Mouse (Mus musculus) forelimb bud, embryonic 11.5 days (tissue): ENCODE results near the gene Tmbim6.
A peak's percentile ranks its signal among the peaks of the same experiment; 100 is the strongest.
"Not testable (repeated sequence)": the region's sequence is repeated elsewhere in the genome, so short reads cannot be mapped to it uniquely, and the experiment has no call there.

Experiments
- DNase-seq: peaks from one replicate; pipeline ENCODE4 v3.0.0-alpha.2; 2012; ENCODE audit warnings: low read depth, low spot score

Gene Tmbim6

GRCm38 (mm10) chr15:99416957-99417356 is 24.3 kb downstream of the Tmbim6 start:
- no peak for DNase-seq

DNA sequence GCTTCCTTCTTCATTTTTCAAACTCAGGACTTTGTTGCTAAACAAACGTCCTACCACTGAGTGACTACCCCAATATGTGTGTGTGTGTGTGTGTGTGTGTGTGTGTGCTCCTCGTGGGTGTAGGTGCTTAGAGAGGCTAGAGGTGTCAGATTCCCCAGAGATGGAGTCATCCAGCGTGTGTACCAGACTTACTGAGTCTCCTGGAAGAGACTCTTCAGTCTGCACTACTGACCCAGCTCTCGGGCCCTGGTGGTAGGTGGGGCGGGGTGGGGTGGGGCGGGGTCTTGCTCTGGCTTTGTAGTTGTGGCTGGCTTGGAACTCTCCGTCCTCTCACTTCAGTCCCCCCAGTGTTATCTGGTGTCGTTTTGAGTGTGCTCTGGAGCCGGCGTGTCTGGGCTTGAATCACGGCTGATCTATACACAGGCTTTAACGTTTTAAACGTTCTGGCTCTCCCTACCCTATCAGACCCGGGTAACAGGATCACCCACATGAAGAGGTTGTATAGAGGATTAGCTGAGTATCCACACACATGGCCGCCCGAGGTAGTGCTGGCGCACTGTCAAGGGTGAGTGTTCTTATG is 25.1 kb downstream of the Tmbim6 start:
- DNase-seq, result no peak

DNA sequence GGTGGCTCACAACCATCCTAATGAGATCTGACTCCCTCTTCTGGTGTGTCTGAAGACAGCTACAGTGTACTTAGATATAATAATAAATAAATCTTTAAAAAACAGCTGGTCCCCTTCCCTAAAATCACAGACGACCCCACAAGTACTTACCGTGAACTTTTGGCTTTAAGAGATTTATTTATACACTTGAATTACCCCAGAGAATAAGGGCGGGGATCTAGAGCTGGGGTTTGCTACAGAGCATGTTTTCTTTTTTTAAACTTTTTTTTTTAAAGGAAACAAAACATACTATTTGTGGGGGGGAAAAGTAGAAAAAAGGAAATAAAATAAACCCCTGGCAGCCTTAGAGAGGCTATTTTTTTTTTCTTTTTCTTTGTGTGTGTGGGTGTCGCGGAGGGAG is 27.4 kb downstream of the Tmbim6 start:
- no peak for DNase-seq

DNA sequence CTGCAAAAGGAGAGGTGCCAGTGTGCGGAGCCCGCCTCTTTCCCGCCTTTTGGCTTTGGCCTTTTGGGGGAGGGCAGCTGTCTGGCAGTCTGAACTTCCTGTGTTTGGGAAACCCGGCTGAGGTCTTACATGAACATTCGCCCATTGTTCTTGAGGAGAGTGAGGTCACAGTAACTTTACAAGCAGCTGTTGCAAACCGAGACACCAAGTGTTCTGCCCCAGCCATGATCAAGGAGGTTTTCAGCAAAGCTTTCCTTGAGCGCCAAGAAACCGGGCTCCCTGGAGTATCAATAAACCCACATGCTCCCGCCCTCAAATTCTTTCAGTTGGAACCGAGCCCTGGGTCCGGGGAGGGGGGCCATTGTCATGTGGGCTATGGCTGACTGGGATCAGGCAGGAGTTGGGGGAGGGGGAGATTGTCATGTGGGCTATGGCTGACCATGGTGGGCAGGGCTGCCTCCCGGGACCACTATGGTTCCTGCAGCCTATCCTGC is 27.9 kb downstream of the Tmbim6 start:
- peak; percentile 89 for DNase-seq

DNA sequence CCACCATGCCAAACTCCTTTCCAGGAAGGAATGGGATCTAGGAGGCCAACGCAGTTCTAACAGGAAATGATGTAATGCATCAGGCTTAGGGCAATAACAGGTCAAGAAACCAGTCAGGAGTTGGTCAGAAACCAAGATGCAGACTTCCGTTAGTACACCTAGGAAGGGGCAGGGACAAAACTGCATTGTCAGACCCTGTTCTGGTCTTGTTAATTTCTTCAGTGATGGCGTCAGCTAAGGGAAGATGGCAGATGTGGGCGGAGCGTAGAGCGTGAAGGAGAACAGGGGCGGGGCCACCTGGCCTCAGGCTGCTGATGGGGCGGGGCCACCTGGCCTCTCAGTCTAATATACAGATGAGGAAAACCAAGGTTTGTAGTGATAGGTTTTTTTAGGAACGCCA is 28.5 kb downstream of the Tmbim6 start:
- no peak for DNase-seq

DNA sequence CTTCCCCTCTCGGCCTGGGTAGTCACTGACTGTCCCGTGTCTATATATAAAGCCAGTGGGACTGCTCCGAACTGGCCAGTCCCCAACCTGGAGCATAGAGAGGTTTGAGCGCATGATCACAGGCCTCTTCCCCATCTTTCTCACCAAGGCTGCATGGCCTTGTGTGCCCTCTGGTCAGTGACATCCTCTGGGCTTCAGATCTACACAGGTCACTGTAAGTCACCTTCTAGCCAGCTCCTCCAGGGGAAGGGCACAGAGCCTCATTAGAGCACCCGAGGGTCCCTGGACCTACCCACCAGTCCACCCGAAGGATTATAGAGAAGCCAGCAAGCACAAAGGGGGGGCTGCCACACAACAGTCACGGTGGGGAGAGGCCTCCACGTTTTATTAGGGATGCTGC is 29.0 kb downstream of the Tmbim6 start:
- DNase-seq, result no peak

DNA sequence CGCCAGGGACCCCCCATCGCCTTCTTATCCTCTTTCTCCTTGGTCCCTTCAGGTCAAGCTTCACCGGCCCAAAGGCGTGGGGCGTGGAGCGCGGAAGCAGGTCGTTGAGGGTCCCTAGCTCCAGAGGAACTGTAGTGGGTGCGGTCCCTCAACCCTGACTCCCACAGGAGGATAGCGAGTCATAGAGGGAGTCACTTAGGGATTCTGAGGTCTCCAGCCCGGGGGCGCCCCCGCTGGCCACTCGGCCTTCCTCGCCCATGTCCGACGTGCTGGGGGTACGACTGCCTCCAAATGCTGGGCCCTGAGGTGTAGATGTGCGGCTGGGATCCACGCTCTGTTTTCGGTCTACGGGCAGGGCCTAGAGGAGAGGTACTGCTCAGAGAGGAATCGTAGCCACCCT is 29.9 kb downstream of the Tmbim6 start:
- DNase-seq, result no peak

- no peak for DNase-seq
Measured at GRCm38 (mm10) chr15:99423131-99423530, 30.4 kb downstream of the Tmbim6 start.

DNA sequence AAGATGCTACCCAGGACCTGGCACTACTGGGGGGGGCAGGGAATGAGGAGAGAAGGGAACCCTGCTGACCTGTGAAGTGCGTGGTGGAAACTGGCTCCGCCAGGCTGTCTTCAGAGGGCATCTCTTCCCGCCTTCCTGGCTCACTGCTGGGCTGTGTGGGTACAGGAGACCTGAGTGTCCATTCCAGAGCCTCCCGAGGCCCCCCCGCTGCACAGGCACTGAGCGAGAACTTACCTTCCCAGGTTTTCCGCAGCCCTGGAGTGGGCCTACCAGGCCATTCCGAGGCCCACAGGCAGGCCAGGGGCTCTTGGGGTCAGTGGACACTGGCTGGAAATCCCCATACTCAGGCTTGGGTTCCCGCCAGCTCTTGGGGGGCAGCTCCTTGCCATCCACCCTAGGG is 31.2 kb downstream of the Tmbim6 start:
- no peak for DNase-seq

GRCm38 (mm10) chr15:99430394-99430793 is 37.7 kb downstream of the Tmbim6 start:
- DNase-seq, result no peak

GRCm38 (mm10) chr15:99431063-99431462 is 38.4 kb downstream of the Tmbim6 start:
- DNase-seq, result no peak

- DNase-seq, result no peak
Measured at GRCm38 (mm10) chr15:99431504-99431903, 38.8 kb downstream of the Tmbim6 start.

GRCm38 (mm10) chr15:99431967-99432366 is 39.3 kb downstream of the Tmbim6 start:
- no peak for DNase-seq

- DNase-seq, result no peak
Measured at GRCm38 (mm10) chr15:99433081-99433718, 40.5 kb downstream of the Tmbim6 start.

DNA sequence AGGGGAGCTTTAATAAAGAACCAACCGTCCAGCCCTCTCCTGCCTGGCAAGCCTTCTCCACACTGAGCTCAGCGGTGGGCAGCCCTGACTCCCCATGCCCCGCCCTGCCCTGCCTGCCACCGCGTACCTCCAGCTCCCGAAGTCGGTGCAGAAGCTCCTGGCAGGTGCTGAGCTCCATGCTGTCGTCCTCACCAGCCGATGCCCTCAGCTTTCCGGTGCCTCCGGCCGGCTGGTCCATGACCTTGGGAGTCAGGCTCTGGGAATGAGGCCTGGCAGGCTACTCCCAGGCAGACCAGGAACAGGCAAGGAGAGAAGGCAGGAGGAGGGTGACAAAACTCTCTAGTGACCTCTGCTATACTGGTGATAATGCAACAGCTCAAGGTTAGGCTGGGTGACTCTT is 41.2 kb downstream of the Tmbim6 start:
- no peak for DNase-seq

- DNase-seq, result no peak
Measured at GRCm38 (mm10) chr15:99438966-99439698, 46.5 kb downstream of the Tmbim6 start.

- DNase-seq, result no peak
Measured at GRCm38 (mm10) chr15:99440112-99440815, 47.6 kb downstream of the Tmbim6 start.

DNA sequence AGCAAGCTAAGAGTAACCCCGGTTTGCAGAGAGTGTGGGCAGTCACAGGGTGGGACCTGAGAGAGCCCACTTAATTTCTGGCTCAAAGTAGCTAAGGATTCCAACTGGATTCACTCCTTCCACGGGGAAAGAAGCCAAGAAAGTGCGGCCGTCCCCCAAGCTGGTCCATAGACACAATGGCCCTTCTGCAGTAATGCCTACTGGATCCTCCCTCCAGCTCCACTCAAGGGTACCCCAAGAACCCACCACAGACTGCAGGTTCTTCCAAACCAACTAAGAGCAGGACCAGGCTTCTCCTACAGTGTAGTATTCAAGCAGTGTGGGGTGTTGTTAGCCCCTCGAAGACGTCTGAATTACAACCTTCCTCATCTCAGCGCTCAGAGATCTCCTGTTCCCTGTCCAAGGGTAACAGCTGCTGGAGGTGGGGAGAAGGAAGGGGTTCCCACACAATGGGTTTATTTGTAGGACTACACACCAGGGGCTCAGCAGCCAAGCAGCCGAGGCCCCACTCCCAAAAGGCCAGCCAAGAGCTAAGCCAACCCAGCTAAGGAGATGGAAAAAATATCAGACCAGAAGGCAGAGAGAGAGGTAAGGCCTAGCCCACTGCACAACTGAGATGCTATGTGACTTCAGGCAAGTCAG is 48.3 kb downstream of the Tmbim6 start:
- no peak for DNase-seq

- no peak for DNase-seq
Measured at GRCm38 (mm10) chr15:99442358-99442757, 49.7 kb downstream of the Tmbim6 start.

DNA sequence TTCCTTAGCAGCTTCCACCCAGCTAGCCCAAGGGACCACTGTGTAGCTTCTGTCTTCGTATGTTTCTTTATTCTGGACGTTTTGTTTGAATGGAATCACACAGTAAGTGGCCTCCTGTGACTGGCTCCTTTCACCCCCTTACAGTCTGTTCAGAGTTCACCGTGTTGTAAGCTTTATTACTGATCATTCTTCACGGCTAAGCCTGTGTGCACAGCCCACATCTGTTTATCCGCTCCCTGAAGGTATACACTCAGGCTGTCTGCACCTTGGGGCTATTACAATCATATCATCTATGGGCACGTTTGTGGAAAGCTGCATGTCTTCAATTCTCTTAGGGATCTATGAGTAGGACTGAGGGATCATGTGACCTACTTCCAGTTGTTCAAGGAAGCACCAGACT is 52.9 kb downstream of the Tmbim6 start:
- DNase-seq, result no peak

GRCm38 (mm10) chr15:99446136-99446535 is 53.5 kb downstream of the Tmbim6 start:
- not testable (repeated sequence) for DNase-seq
